In the genomic region with DNA sequence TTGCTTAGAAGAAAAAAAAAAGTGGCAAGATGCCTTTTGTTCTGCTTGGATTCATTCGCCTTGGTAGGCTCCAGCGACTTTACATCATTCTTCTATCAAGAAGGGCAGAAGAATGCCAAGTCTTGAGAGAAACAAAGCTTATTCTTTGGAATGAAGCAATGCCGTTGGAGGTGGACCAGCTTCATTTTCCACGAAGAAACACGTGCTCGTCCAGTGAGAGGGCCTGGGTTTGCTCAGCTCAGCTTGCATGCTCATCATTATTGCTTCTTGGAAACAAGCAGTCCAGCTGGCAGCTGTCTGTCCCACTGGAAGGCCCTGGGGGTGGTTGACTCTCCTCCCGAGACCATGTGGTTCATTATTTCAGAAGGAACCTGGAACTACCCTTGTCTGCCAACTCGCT, we compare ENCODE assay signal across 23 mouse cellular contexts.
DNase-seq lines count a peak whose midpoint lies in the region; ATAC-seq lines count a peak whose summit lies in the region.
"Had no signal": no experiment of that assay in that cellular context is flagged by ENCODE, and none has a peak within 500 bp of the region (broad histone marks: within the 10 kb centered on the region; RNA-seq: fewer than 3 reads in every experiment).

No protein-coding gene starts in this region.

- peak; percentile 26 for DNase-seq in embryonic facial prominence, embryonic 14.5 days (ENCODE audit: low spot score)
- DNase-seq in embryonic facial prominence, embryonic 10.5 days (ENCODE audit: low spot score): no peak
- peak; percentile 57 for DNase-seq in heart, embryonic 10.5 days (ENCODE audit: low spot score)
- DNase-seq in heart, postnatal 14 days: no peak
- peak; percentile 81 for DNase-seq in adipocyte (ENCODE audit: low spot score)
- peak; percentile 30 to 73 for DNase-seq in lung, postnatal 4 days
- DNase-seq in spleen, postnatal 10 days (ENCODE audit: low spot score in 2 of 2): no peak
- no peak for DNase-seq in adrenal gland, adult 8-10 months
- DNase-seq: adrenal gland, adult 2 months; adrenal gland, postnatal 36 days; B cell, adult 2 months; cerebellum, adult 11 months; cerebellum, adult 8-10 months; cerebellum, postnatal 14 days; embryo, embryonic 11 days; heart, postnatal 10 days had no signal

- 70% methylated on average over 8 of the region's 8 CpGs for WGBS in embryonic facial prominence, embryonic 14.5 days
- 86% methylated on average over 8 of the region's 8 CpGs for WGBS in embryonic facial prominence, embryonic 10.5 days
- 86% methylated on average over 8 of the region's 8 CpGs for WGBS in heart, embryonic 10.5 days

- no peak overlapping the region for H3K4me2 ChIP-seq in embryonic facial prominence, embryonic 14.5 days (ENCODE audit: low read depth, low read length)
- H3K4me2 ChIP-seq: embryonic facial prominence, embryonic 12.5 days; hindbrain, embryonic 13.5 days had no signal

- no peaks in the 10 kb centered on the region for H3K36me3 ChIP-seq in embryonic facial prominence, embryonic 14.5 days (ENCODE audit: control insufficient read depth, insufficient read depth, low read length)
- no peaks in the 10 kb centered on the region for H3K36me3 ChIP-seq in embryonic facial prominence, embryonic 10.5 days (replicated peaks)
- H3K36me3 ChIP-seq in heart, embryonic 10.5 days: no peaks in the 10 kb centered on the region
- H3K36me3 ChIP-seq: embryonic facial prominence, embryonic 12.5 days; G1E; hindbrain, embryonic 13.5 days had no signal

- no peaks in the 10 kb centered on the region for H3K9me3 ChIP-seq in embryonic facial prominence, embryonic 14.5 days (ENCODE audit: control insufficient read depth, low read length)
- H3K9me3 ChIP-seq in embryonic facial prominence, embryonic 10.5 days: no peaks in the 10 kb centered on the region
- H3K9me3 ChIP-seq in heart, embryonic 10.5 days: no peaks in the 10 kb centered on the region
- H3K9me3 ChIP-seq: embryonic facial prominence, embryonic 12.5 days; G1E; hindbrain, embryonic 13.5 days had no signal

- no peaks in the 10 kb centered on the region for H3K27me3 ChIP-seq in embryonic facial prominence, embryonic 14.5 days (replicated peaks; ENCODE audit: control insufficient read depth, insufficient read depth, low read length)
- H3K27me3 ChIP-seq in embryonic facial prominence, embryonic 10.5 days (replicated peaks; ENCODE audit: low read depth, poor library complexity, severe bottlenecking): 0 out of 2 replicates have a peak, but pooled peaks cover 1% of the 10 kb centered on the region
- H3K27me3 ChIP-seq in heart, embryonic 10.5 days (ENCODE audit: insufficient read depth, poor library complexity, severe bottlenecking): no peaks in the 10 kb centered on the region
- H3K27me3 ChIP-seq: embryonic facial prominence, embryonic 12.5 days had no signal

- no peak overlapping the region for H3K27ac ChIP-seq in embryonic facial prominence, embryonic 14.5 days (replicated peaks; ENCODE audit: low read depth, low read length)
- H3K27ac ChIP-seq in embryonic facial prominence, embryonic 10.5 days (replicated peaks): no peak overlapping the region
- H3K27ac ChIP-seq in heart, embryonic 10.5 days: no peak overlapping the region
- H3K27ac ChIP-seq: embryonic facial prominence, embryonic 12.5 days; hindbrain, embryonic 13.5 days; hindbrain, postnatal 0 days had no signal

- ATAC-seq in embryonic facial prominence, embryonic 14.5 days (ENCODE audit: low read depth): no peak
- ATAC-seq: activated CD4-positive, CD25-positive, alpha-beta regulatory T cell, adult 4 months; CD4-positive, CD25-positive, alpha-beta regulatory T cell, adult 4 months; forebrain, embryonic 14.5 days; hindbrain, postnatal 0 days had no signal

- H3K4me3 ChIP-seq in embryonic facial prominence, embryonic 14.5 days (ENCODE audit: low read depth, low read length): no peak overlapping the region
- H3K4me3 ChIP-seq in embryonic facial prominence, embryonic 10.5 days: no peak overlapping the region
- H3K4me3 ChIP-seq in heart, embryonic 10.5 days: no peak overlapping the region
- H3K4me3 ChIP-seq: embryonic facial prominence, embryonic 12.5 days; hindbrain, embryonic 13.5 days had no signal

- no peak overlapping the region for H3K9ac ChIP-seq in embryonic facial prominence, embryonic 14.5 days (ENCODE audit: low read depth, low read length)
- H3K9ac ChIP-seq: embryonic facial prominence, embryonic 12.5 days; hindbrain, embryonic 13.5 days had no signal

- H3K4me1 ChIP-seq in embryonic facial prominence, embryonic 14.5 days (ENCODE audit: control insufficient read depth, insufficient read depth, low read length): peaks cover 11% of the 10 kb centered on the region
- peaks cover 41% of the 10 kb centered on the region for H3K4me1 ChIP-seq in embryonic facial prominence, embryonic 10.5 days
- H3K4me1 ChIP-seq in heart, embryonic 10.5 days: peaks cover 34% of the 10 kb centered on the region

- intact Hi-C loops in heart, postnatal 14 days (cut with DNase I): no loop called here

Comparison
In these comparisons a context has a peak if more than half of its experiments do, and no peak if none do; other contexts are left out.
1. DNase-seq: peak in embryonic facial prominence, embryonic 14.5 days (single experiment), heart, embryonic 10.5 days (single experiment), adipocyte (single experiment) and lung, postnatal 4 days (2 of 2); none in embryonic facial prominence, embryonic 10.5 days (single experiment), heart, postnatal 14 days (0 of 2), spleen, postnatal 10 days (0 of 2) and adrenal gland, adult 8-10 months (single experiment).